Mouse (Mus musculus): ENCODE data around the gene Cby1. TPM values are rescaled to one million over a fixed set of nuclear protein-coding genes. Genes with fewer than 3 reads are reported as not detected.
"Not testable (repeated sequence)": the region's sequence is repeated elsewhere in the genome, so short reads cannot be mapped to it uniquely, and the experiment has no call there.

Cby1 gene
- total RNA-seq, 4 experiments from 2014 or later = 34.6 to 45.5 (median 38.6) TPM

DNA sequence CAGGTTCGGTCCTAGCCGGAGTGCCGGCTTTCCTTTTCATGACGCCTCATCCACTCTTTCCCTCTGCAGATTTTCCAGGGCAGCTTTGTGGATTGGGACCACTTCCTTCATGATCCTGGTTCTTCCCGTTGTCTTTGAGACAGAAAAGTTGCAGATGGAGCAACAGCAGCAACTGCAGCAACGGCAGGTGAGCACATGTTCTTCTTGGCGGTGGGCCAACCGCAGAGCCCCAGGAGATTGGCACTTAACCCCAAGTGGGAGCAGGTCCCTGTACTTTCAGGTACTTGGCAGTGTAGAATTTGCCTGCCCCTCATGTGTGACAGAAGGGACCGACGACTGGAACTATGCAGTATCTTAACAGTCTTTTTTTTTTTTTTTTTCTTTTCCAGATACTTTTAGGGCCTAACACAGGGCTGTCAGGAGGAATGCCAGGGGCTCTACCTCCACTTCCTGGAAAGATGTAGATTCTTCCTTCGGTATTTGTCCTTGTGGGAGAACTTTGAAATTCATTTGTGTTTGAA, 12.9 kb downstream of the Cby1 start:
- DNase-seq (ENCODE audit: low spot score in 2 of 2) = not testable (repeated sequence)

GRCm38 (mm10) chr15:79677936-79678335, 18.9 kb downstream of the Cby1 start:
- no peak for DNase-seq (ENCODE audit: low spot score in 2 of 2)

GRCm38 (mm10) chr15:79681973-79682372, 23.0 kb downstream of the Cby1 start:
- DNase-seq (ENCODE audit: low spot score in 2 of 2) = no peak

DNA sequence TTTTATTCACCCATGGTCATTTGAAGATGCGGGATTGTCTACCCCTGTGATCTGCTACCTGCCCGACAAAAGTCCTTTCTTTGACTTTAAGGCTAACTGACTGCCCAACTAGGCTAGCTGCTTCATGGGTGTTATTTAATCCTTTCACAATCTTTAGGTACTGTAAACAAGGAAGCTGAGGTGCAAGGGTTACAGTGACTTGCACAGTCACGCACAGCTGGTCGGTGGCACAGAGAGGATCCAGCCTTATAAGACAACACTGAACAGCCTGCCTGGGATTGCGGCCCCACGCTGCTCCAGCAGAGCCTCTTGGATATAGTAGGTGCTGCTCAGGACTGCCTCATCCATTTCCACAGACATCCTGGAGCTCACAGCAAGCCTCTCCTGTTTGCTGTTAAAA, 24.1 kb downstream of the Cby1 start:
- no peak for DNase-seq (ENCODE audit: low spot score in 2 of 2)

GRCm38 (mm10) chr15:79683707-79684465, 24.9 kb downstream of the Cby1 start:
- no peak for DNase-seq (ENCODE audit: low spot score in 2 of 2)

GRCm38 (mm10) chr15:79684616-79685015, 25.6 kb downstream of the Cby1 start:
- DNase-seq (ENCODE audit: low spot score in 2 of 2) = no peak

DNA sequence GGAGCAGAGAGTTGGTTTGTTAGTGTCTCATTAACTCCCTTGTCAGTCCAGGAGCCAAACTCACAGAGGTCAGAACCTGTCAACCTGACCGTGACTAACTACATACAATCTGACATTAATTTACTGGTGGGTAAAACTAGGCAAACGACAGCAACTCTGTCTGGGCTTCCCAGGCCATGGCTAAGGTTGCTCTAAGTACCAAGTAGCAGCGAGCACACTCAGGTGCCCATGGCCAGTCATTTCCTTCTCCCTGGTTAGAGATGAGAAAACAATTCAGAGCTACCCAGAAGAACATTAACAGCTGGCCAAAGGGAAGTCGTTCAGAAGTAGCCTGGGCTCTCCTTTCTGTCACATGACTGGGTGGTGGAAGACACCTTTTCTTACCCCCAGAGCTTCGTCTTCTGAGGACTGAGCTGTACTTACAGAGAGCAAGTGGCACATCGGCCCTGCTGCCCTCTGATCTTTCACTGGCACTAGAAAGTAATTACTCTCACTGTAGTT, 26.2 kb downstream of the Cby1 start:
- DNase-seq (ENCODE audit: low spot score in 2 of 2) = no peak

DNA sequence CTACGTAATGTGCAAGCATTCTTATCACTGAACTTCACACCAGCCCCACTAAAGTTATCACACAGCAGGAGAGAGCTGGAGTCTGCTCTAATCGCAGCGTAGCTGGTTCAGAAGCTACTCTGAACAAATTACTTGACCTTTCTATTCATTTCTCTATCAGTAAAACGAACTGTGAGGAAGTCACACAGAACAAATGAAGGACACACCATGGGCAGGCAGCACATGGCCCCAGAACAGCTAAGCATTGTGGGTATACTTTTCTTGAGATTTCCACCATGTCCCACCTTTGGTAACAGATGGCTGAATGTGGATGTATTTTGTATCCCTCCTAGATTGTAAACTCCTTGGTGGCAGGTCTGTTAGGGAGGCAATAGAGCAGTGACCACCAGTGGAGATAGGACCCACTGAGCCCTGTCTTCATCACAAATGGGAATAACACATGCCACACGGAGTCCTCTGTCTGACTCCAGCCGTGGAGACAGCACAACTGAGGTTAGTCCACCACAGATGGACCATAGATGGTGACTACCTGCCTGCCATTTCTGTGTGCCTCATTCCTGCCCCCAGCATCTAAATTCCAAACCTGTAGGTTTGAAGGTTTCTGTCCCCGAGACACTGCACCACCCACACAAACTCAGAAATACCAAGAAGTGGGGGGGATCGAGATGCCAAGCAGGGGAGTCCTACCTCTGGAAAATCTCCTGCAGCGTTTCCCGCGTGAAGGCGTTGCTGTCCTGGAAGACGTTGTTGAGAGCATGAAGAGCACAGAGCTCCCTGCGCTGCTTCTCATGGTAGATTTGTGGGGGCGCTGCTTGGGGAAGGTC, 27.3 kb downstream of the Cby1 start:
- DNase-seq (ENCODE audit: low spot score in 2 of 2) = no peak

DNA sequence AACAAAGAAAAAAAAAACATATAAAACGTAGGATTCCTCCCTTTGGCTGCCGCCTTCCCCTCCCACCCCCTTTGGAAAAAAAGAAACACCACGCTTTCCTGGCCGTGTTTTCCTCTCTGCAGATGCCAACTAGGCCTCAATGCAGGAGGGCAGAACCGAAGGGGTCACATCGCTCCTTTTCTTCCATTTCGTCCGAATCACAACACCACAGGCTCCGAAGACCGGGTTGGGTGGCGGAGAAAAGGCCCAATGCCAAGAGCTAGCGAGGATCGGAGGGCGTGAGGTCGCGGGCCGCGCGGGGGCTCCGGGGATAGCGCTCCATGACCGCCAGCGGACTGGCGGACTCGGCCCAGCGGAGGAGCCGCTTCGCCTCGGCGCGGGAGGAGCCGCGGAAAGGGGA, 28.2 kb downstream of the Cby1 start:
- DNase-seq (ENCODE audit: low spot score in 2 of 2) = no peak

DNA sequence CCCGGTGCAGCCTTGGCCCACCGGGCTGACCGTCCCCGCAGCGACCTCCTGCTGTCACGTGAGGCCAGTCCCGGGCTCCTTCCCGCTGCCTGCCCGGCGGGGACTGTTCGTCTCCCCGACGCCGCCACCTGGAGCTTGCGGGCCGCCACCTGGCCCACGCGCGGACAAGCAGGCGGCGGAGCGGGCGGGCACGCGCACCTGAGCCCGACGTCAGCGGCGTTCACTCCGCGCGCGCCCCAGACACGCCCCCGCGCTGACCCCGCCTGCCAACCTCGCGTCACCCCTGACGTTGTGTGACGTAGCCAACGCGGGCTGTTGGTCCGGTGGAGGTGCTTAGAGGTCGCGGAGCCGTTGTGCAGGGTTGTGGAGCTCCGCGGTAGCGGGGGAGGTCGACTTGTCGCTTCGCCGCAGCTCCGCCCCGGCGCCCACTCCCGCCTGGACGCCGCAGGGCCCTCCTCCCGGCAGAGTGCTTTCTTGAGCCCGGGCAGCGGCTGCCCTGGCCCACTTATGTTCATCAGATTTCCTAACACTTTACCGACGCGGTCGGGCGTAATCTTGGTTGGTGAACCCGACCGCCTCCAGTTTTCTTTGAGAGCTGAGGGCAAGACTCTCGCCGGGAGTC, 28.8 kb downstream of the Cby1 start, which contains the start of gene Josd1:
TSS of gene Josd1 (minus strand) at position 274 of the 622 bp plus-strand sequence.
- DNase-seq (ENCODE audit: low spot score in 2 of 2) = peak; percentile 90 to 95

DNA sequence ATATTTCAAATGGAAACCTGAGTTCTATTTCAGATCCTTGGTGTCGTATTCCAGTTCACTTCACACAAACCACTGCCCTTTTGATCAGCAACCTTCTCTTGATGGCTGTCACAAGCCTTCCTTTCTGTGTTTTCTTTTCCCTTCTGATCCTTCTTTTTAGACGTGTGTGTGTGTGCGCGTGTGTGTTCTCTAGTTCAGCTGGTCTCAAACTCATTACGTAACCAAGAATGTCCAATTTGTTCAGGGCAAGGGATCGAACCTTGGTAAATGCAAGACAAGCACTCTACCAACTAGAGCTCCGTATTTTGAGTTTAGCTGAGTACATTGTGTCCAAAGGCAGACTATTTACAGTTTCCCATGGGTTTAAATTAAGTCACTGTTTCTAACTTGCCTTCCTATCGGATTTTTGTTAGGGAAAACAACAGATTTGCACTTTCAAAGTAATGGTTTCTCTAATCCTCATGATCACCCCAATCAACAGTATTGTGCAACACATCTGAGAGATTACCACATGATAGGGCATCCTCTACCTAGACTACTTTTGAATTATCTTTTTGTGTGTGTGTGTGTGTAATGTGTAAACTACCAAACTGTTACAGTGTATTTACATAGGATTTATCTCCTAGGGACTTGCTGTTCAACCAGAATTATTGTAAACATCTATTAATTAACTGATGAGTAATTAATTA, 29.4 kb downstream of the Cby1 start:
- DNase-seq (ENCODE audit: low spot score in 2 of 2) = no peak

GRCm38 (mm10) chr15:79689662-79690425, 30.8 kb downstream of the Cby1 start:
- DNase-seq (ENCODE audit: low spot score in 2 of 2) = no peak

GRCm38 (mm10) chr15:79690426-79691022, 31.5 kb downstream of the Cby1 start, which contains the start of gene Gtpbp1:
TSS of gene Gtpbp1 (plus strand) at chr15:79690845.
- DNase-seq (ENCODE audit: low spot score in 2 of 2) = peak; percentile 98 to 99

DNA sequence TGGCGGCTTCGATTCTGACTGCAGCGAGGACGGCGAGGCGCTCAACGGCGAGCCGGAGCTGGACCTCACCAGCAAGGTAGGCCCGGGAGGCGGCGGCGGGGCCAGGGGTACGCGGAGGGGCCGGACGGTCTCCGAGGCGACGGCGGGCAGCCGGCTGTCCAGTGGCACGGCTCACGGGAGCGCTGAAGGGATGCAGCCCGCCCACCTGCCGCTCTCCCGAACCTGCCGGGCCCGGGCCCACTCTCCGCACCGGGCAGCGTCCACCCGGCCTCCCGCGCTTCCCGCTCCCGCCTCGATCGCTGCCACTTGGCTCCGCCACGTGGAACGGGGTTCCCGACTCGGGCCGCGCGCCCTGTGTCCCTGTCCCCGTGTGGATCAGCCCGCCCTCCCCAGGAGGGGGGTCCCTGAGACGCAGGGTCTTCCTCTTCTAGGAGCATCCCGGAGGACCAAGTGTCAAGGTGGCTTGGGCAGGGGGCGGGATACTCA, 32.1 kb downstream of the Cby1 start:
- DNase-seq (ENCODE audit: low spot score in 2 of 2) = peak in 1 of 2 experiments; percentile 34

GRCm38 (mm10) chr15:79692334-79692733, 33.3 kb downstream of the Cby1 start:
- DNase-seq (ENCODE audit: low spot score in 2 of 2) = no peak

DNA sequence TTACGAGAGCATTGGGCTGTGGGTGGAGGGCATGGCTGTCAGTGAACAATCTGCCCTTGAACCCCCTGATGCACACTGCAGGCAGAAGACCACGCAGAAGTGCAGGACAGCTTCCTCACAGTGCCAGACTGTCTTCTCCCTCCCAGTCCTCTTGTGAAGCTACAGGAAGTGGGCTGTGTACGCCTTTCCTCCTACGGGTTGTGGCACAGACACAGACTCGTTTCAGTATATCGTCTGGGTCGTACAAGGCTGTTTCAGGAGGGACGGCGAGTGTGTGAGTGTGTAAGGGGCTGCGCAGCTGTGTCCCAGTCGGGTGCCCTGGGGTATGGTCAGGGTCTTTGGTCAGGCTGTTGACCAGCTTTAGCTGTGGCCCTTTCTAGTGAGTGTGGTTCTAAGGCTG, 34.7 kb downstream of the Cby1 start:
- DNase-seq (ENCODE audit: low spot score in 2 of 2) = no peak

DNA sequence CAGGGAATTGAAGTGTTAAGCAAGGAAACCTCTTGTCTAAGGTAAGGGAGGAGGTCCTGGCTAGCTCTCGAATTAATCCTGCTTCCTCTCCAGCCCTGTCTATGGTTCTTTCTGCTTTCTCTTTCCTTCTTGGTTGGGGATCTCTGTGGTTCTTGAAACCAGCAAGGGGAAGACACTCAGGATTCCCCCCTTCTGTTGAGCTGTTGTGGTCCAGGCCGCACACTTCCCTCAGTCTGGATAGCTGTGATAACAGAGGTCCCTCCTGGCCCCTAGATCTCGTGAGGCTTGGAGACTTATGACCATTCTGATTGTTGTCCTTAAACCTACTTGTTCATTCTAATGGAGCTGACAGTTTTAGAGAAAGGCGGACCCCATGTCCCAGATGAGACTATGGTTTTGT, 35.5 kb downstream of the Cby1 start:
- no peak for DNase-seq (ENCODE audit: low spot score in 2 of 2)

DNA sequence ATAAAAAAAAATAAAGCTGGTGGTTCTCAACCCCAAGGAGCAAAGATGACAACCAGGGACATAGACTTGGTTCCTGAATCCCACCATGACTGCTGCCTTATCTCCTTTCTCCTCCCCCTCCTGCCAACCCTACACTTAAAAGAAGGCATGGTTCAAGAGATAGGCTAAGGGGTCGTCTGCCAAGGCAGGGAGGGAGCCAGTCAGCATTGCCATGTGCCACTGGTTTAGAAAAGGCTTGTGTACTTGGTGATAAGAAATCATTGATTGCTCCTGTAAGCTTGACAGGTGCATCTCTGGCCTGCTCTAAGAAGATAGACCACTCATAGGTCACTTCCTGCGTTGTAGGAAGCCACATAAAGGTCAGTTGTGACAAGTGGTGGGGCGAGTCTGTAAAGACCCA, 36.5 kb downstream of the Cby1 start:
- no peak for DNase-seq (ENCODE audit: low spot score in 2 of 2)

DNA sequence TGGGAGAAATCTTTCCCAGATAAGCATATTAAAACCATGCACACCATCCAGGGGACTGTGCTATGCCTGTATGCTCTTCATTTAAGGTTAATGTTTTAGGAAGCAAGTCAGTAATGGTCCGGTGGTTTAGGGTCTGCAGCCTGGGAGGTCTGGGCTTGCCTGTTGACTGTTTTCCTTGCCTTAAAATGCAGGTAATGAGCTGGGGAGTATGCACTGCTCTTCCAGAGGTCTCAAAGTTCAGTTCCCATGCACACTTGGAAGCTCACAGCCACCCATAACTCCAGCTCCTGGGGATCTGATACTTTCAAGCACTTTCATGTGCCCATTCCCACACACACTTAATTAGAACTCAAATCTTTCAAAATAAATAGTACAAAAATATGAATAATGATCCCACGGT, 37.5 kb downstream of the Cby1 start:
- DNase-seq (ENCODE audit: low spot score in 2 of 2) = no peak

DNA sequence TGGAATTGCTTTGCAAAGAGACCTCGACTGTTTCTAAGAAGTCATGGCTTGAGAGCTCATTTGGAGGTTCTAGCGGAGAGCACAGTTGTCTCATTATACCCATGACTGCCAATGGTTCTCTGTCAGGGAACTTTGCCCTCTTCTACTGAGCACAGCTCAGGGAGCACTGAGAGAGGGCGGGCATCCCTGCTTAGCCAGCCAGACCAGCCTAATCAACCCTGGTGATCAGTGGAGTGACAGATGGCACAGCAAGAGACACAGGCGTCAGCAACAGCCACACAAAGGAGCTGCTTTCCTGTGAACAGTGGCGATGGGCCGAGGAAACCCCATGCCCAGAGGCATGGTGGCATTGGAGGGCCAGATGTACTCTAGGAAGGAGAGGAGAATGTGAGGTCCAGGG, 38.0 kb downstream of the Cby1 start:
- no peak for DNase-seq (ENCODE audit: low spot score in 2 of 2)

Data from layer of hippocampus, adult 8-10 months (tissue).